Comparison of ENCODE assay signal across 26 mouse cellular contexts in the genomic region with DNA sequence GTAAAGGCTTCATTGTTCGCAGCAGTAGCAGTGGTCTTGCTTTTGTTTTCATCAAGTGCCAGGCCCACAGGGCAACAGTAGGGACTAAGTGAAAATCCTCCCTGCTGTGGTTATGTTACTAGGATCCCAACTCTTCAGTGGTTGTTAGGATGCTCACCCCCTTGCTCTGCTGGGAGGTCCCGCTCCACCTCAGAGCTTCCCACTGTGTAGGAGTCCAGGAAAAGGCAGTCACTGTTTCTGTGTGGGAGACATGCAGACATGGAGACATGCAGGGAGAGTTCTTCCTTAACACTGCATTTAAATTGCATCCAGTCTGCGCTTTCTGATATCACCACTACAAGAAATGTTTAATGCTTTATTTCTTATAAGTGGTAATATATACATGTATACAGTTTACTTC.
"Had no signal": no experiment of that assay in that cellular context is flagged by ENCODE, and none has a peak within 500 bp of the region (broad histone marks: within the 10 kb centered on the region; RNA-seq: fewer than 3 reads in every experiment).

No protein-coding gene starts in this region.

- DNase-seq: gastrocnemius, adult 2 months; gastrocnemius, postnatal 10 days; gastrocnemius, postnatal 25 days; heart, adult 18-20 months; heart, postnatal 10 days; heart, postnatal 4 days; kidney, adult 2 months; kidney, postnatal 14 days; kidney, postnatal 36 days; liver; liver, embryonic 13.5 days; liver, postnatal 0 days had no signal

- H3K27ac ChIP-seq: gastrocnemius, adult 2 months; heart, embryonic 10.5 days; hindbrain, embryonic 10.5 days; hindbrain, embryonic 12.5 days; hindbrain, embryonic 15.5 days; intestine, embryonic 15.5 days; layer of hippocampus, adult 2 months; left cerebral cortex, adult 2 months; limb, embryonic 10.5 days; limb, embryonic 12.5 days; liver, embryonic 13.5 days; liver, embryonic 15.5 days had no signal

- H3K4me1 ChIP-seq: heart, embryonic 10.5 days; heart, embryonic 12.5 days; hindbrain, embryonic 10.5 days; hindbrain, embryonic 12.5 days; hindbrain, embryonic 15.5 days; intestine, embryonic 15.5 days; limb, embryonic 10.5 days; limb, embryonic 12.5 days; liver, embryonic 13.5 days; liver, embryonic 15.5 days had no signal

- H3K4me2 ChIP-seq: heart, embryonic 12.5 days; hindbrain, embryonic 12.5 days; hindbrain, embryonic 15.5 days; intestine, embryonic 15.5 days; limb, embryonic 12.5 days; liver, embryonic 11.5 days; liver, embryonic 13.5 days; liver, embryonic 15.5 days had no signal

- H3K9me3 ChIP-seq: heart, embryonic 10.5 days; heart, embryonic 12.5 days; hindbrain, embryonic 10.5 days; hindbrain, embryonic 12.5 days; hindbrain, embryonic 15.5 days; intestine, embryonic 15.5 days; limb, embryonic 10.5 days; limb, embryonic 12.5 days; liver, embryonic 13.5 days; liver, embryonic 15.5 days had no signal

- ATAC-seq: inflammation-experienced regulatory T-cells, adult 6 months; intestine, embryonic 15.5 days; intestine, postnatal 0 days; liver, postnatal 0 days had no signal

- H3K9ac ChIP-seq: heart, embryonic 12.5 days; hindbrain, embryonic 12.5 days; hindbrain, embryonic 15.5 days; intestine, embryonic 15.5 days; limb, embryonic 12.5 days; liver, embryonic 13.5 days; liver, embryonic 15.5 days; liver, postnatal 0 days had no signal

- H3K27me3 ChIP-seq: heart, embryonic 12.5 days; hindbrain, embryonic 12.5 days; hindbrain, embryonic 15.5 days; intestine, embryonic 15.5 days; limb, embryonic 12.5 days; liver, embryonic 13.5 days; liver, embryonic 15.5 days had no signal

- H3K4me3 ChIP-seq: gastrocnemius, adult 2 months; heart, embryonic 10.5 days; heart, embryonic 12.5 days; hindbrain, embryonic 10.5 days; hindbrain, embryonic 12.5 days; hindbrain, embryonic 15.5 days; intestine, embryonic 15.5 days; layer of hippocampus, adult 2 months; left cerebral cortex, adult 2 months; limb, embryonic 10.5 days; limb, embryonic 12.5 days; liver, embryonic 13.5 days; liver, embryonic 15.5 days had no signal
